Mouse (Mus musculus) limb, embryonic 14.5 days (tissue): ENCODE measurements around the gene Itga5. TPM values are rescaled to one million over a fixed set of nuclear protein-coding genes. Genes with fewer than 3 reads are reported as not detected.

Source experiments
- ATAC-seq: fragments of 200-750 bp; cut with Nextera tagmentation; 2 replicates; pipeline ENCODE4 v1.8.0; 2017; ENCODE audit warnings: low read depth, moderate number of reproducible peaks, moderate TSS enrichment; ENCODE audit not compliant: low FRiP score
- DNase-seq: peaks from one replicate; pipeline ENCODE4 v3.0.0-alpha.2; 2015; ENCODE audit warnings: low spot score
- H3K27ac ChIP-seq: fragments of 300-500 bp; sonication (generic); replicated peaks from 2 replicates; pipeline ENCODE4 v1.5.1; 2014; ENCODE audit warnings: low read depth, mild to moderate bottlenecking, low read length, moderate library complexity, mixed read lengths
- H3K27me3 ChIP-seq: fragments of 300-500 bp; sonication (generic); 2 replicates; pipeline ENCODE4 v1.6.1; 2014; ENCODE audit warnings: low read length, mixed read lengths; ENCODE audit not compliant: control insufficient read depth, insufficient read depth
- H3K36me3 ChIP-seq: fragments of 300-500 bp; sonication (generic); 2 replicates; pipeline ENCODE4 v1.6.1; 2014; ENCODE audit warnings: mild to moderate bottlenecking, low read length, moderate library complexity, mixed read lengths; ENCODE audit not compliant: control insufficient read depth, insufficient read depth
- H3K4me1 ChIP-seq: fragments of 300-500 bp; sonication (generic); 2 replicates; pipeline ENCODE4 v1.6.1; 2014; ENCODE audit warnings: antibody characterized with exemption, low read length, mixed read lengths; ENCODE audit not compliant: control insufficient read depth, insufficient read depth
- H3K4me2 ChIP-seq: fragments of 300-500 bp; sonication (generic); replicated peaks from 2 replicates; pipeline ENCODE4 v1.6.1; 2014; ENCODE audit warnings: low read depth, mild to moderate bottlenecking, low read length, moderate library complexity; ENCODE audit not compliant: severe bottlenecking
- H3K4me3 ChIP-seq: fragments of 300-500 bp; sonication (generic); replicated peaks from 2 replicates; pipeline ENCODE4 v1.5.1; 2014; ENCODE audit warnings: low read length
- H3K9ac ChIP-seq: fragments of 300-500 bp; sonication (generic); 2 replicates; pipeline ENCODE4 v1.6.1; 2014; ENCODE audit warnings: mild to moderate bottlenecking, low read depth, low read length, moderate library complexity; ENCODE audit not compliant: severe bottlenecking
- H3K9me3 ChIP-seq: fragments of 300-500 bp; sonication (generic); 2 replicates; pipeline ENCODE4 v1.6.1; 2016; ENCODE audit warnings: low read length; ENCODE audit not compliant: control insufficient read depth
- POLR2A ChIP-seq: fragments of 200-500 bp; IDR thresholded peaks from 2 replicates; pipeline ENCODE4 v1.8.0; 2012; ENCODE audit warnings: inconsistent platforms, mild to moderate bottlenecking, moderate library complexity, borderline replicate concordance; ENCODE audit not compliant: insufficient read depth, insufficient read length; ENCODE audit errors: extremely low read depth
- WGBS: fragments of 180-500 bp; shearing (Covaris S2); extraction: QIAGEN DNeasy Blood & Tissue Kit; methylation state at CpG from one replicate; pipeline ENCODE4 v1.1.7; 2014; 5-methylcytosine and 5-hydroxymethylcytosine counted together
- polyA plus RNA-seq, 2 experiments: library from polyadenylated mRNA; depleted of rRNA in 1 of 2; stranded (reverse) in 1 of 2; unstranded in 1 of 2; fragments of >200 nt; fragmentation: Nextera tagmentation in 1 of 2; extraction: Ambion mirVana in 1 of 2; gene quantifications; 2 replicates each; pipeline versions ENCODE4 v1.2.1 to v1.2.3; 2012 to 2014

The Itga5 gene
- polyA plus RNA-seq, 2 experiments, result 63.4 to 71.2 TPM

DNA sequence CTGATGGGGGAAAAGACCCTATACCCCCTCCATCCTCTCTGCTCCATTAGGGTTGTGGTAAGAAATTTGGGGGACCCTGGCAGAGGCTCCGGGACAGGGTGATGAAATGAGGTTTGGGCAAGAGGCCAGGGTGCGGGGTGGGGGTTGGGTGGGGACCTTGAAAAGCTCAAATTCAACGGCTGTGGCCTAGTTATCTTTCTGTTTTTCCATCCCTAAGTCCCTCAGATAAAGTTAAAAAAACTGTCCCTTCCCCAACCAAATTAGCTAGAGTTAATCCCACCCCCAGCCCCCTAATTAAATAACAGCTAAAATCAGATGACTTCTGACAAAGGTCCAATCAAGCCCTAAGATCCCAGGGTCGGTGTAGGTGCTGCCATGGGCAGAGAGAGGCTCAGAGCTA lies 1.8 kb downstream of the Itga5 start:
- peak overlapping the region; percentile 95 for H3K9ac ChIP-seq

DNA sequence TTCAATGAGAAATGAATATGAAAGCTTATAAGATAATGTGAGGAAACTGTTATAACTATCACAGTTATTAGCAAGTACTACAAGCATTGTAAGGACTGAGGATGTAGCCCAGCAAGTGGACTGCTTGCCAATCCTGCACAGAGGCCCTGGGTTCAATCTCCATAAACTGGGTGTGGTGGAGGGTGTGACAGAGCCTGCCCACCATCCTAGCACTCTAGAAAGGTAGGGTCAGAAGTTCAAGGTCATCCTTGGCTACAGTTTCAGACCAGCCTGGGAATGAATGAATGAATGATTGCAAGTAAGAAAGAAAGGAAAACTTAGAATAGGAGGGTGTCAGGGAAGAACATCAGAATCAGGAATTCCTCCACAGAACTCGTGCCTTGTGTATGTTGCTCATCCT lies 2.8 kb downstream of the Itga5 start:
- H3K36me3 ChIP-seq, result no peaks in the 10 kb centered on the region
- no peak overlapping the region for H3K4me3 ChIP-seq
- no peak overlapping the region for H3K4me2 ChIP-seq
- H3K9ac ChIP-seq, result no peak overlapping the region
- H3K9me3 ChIP-seq, result no peaks in the 10 kb centered on the region
- TF ChIP-seq POLR2A, result no peak
- WGBS, result 73% methylated on average over 1 of the region's 1 CpGs
- ATAC-seq (no peak), DNase-seq (no peak)
- H3K4me1 ChIP-seq, result peaks cover 29% of the 10 kb centered on the region
- no peak overlapping the region for H3K27ac ChIP-seq
- H3K27me3 ChIP-seq, result no peaks in the 10 kb centered on the region

More for the DNA sequence above, 1.8 kb downstream of the Itga5 start:
- H3K4me1 ChIP-seq, result peaks cover 23% of the 10 kb centered on the region
- WGBS, result 47% methylated on average over 4 of the region's 4 CpGs
- no peak for TF ChIP-seq POLR2A
- peak overlapping the region; percentile 96 for H3K4me3 ChIP-seq
- H3K4me2 ChIP-seq, result peak overlapping the region; percentile 67
- H3K9me3 ChIP-seq, result no peaks in the 10 kb centered on the region
- DNase-seq (no peak), ATAC-seq (no peak)
- H3K36me3 ChIP-seq, result no peaks in the 10 kb centered on the region
- no peaks in the 10 kb centered on the region for H3K27me3 ChIP-seq
- peak overlapping the region; percentile 92; the same call in 1 of the 2 replicates for H3K27ac ChIP-seq

DNA sequence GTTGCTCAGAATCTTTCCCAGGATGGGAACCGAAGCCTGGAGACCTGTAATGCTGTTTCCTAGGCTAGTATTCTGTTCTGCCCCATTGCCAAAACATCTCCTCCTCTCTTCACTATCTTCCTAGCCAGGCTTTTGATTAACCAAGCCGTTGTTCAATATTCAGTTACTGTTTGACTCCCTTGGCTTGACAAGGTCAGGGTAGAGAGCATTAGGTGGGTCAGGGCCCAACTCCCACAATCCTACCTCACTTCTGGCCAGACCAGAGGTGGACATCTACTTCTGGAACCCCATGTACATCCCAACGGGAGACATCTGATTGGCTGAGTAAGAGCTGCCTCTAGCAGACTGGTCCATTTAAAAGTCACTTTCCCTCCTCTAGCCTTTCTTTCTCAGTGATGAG lies 3.6 kb downstream of the Itga5 start:
- DNase-seq (no peak), ATAC-seq (no peak)
- WGBS, result 84% methylated on average over 3 of the region's 3 CpGs

DNA sequence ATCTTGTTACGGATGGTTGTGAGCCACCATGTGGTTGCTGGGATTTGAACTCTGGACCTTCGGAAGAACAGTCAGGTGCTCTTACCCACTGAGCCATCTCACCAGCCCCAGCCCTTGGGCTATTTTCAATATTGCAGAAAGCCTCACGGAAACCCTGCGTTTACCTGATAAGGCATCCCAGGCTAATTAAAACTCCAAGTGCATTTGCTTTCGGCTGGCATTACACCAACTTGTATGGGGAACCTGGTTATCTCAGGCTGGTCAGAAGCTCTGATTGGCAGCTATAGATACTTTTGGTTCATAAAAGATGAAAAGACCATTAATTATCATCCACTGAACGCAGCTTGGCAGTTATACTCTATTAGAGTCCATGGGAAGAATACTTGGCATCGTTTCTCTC lies 4.2 kb downstream of the Itga5 start:
- H3K4me1 ChIP-seq, result peaks cover 28% of the 10 kb centered on the region

More for the DNA sequence above, 3.6 kb downstream of the Itga5 start:
- Histone ChIP-seq H3K27ac (no peak overlapping the region), H3K27me3 (no peaks in the 10 kb centered on the region), H3K36me3 (no peaks in the 10 kb centered on the region), H3K9ac (no peak overlapping the region), H3K4me2 (no peak overlapping the region), H3K4me1 (peaks cover 33% of the 10 kb centered on the region), H3K4me3 (no peak overlapping the region), H3K9me3 (no peaks in the 10 kb centered on the region)
- no peak for TF ChIP-seq POLR2A

DNA sequence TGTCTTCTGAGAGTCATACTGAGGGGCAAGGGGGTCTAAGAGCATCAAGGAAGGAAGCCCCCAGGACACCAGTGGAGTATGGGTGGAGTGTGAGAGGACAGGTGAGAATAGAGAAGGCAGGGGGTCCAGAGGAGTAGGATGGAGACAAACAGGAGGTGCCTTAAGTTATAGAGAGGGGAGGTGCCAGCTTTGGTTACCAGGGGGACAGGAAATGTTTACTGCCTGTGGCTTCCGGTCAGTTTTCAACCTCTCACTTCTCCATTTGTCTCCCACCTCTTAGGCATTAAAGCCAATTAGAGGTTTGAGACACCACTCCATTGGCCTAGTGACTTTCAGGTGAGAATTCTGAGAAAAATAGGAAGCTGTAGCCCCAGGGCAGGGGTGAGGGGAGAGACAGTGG lies 5.3 kb downstream of the Itga5 start:
- H3K27me3 ChIP-seq, result no peaks in the 10 kb centered on the region
- WGBS, result 15% methylated on average over 1 of the region's 1 CpGs

More for the DNA sequence above, 4.2 kb downstream of the Itga5 start:
- H3K4me3 ChIP-seq, result no peak overlapping the region
- peaks cover 2% of the 10 kb centered on the region for H3K36me3 ChIP-seq
- 81% methylated on average over 6 of the region's 7 CpGs for WGBS
- no peaks in the 10 kb centered on the region for H3K27me3 ChIP-seq
- H3K9me3 ChIP-seq, result no peaks in the 10 kb centered on the region
- H3K27ac ChIP-seq, result no peak overlapping the region
- no peak overlapping the region for H3K4me2 ChIP-seq
- H3K9ac ChIP-seq, result no peak overlapping the region
- no peak for ATAC-seq
- no peak for TF ChIP-seq POLR2A
- no peak for DNase-seq

More for the DNA sequence above, 5.3 kb downstream of the Itga5 start:
- H3K9ac ChIP-seq, result no peak overlapping the region
- H3K36me3 ChIP-seq, result peaks cover 13% of the 10 kb centered on the region
- ATAC-seq (no peak), DNase-seq (no peak)
- H3K4me1 ChIP-seq, result peaks cover 23% of the 10 kb centered on the region
- H3K4me2 ChIP-seq, result no peak overlapping the region
- H3K4me3 ChIP-seq, result no peak overlapping the region
- no peak overlapping the region for H3K27ac ChIP-seq
- TF ChIP-seq POLR2A, result no peak
- no peaks in the 10 kb centered on the region for H3K9me3 ChIP-seq
